Mouse (Mus musculus): ENCODE results near the gene Ttc13.

DNA sequence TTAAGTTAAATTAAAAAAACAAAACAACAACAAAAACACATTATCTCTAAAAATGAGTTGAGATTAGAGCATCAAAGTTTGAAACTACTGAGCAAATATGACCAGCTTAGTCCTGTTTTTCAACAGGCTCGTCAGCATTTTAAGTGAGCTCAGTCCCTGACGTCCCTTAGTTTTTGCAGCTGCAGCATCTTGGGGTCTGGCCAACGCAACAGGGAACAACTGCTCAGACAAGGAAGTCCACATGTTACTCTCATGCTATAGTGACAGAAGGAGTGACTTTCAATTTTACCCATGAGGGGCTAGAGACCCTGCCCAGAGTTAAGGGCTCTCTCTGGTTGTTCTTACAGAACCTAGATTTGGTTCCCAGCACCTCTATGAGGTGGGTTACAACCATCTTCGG is 17.4 kb downstream of the Ttc13 start:
- TF ChIP-seq CTCF (conservative IDR thresholded peaks at IDR 0.05; ENCODE audit: insufficient read depth, insufficient read length, low read depth, low read length) = no peak
- no peak for TF ChIP-seq POLR2A (IDR thresholded peaks at IDR 0.05; ENCODE audit: low read depth, low read length)

All from kidney, adult 2 months (tissue).